Mouse (Mus musculus) thymus, adult 2 months (tissue): ENCODE measurements around the gene Aldh1a2.

Source experiments
- CTCF ChIP-seq: fragments of 200-500 bp; IDR thresholded peaks from 2 replicates; pipeline ENCODE4 v1.5.1; 2012; ENCODE audit warnings: mild to moderate bottlenecking, control low read depth, low read length, moderate library complexity, borderline replicate concordance; ENCODE audit not compliant: control insufficient read depth, poor library complexity, insufficient read depth; ENCODE audit errors: extremely low read depth
- POLR2A ChIP-seq: fragments of 200-500 bp; IDR thresholded peaks from 2 replicates; pipeline ENCODE4 v1.6.1; 2012; ENCODE audit warnings: mild to moderate bottlenecking, low read length, control low read depth, moderate library complexity; ENCODE audit not compliant: control insufficient read depth, poor library complexity, insufficient read depth; ENCODE audit errors: extremely low read depth

GRCm38 (mm10) chr9:71215248-71216035 lies at the start of gene Aldh1a2:
- TF ChIP-seq CTCF (0 out of 2 replicates have a peak, but pooled peaks have one; percentile 33), POLR2A (no peak)
